Mouse (Mus musculus) hindbrain, embryonic 10.5 days (tissue): ENCODE data around the gene Capzb. TPM values are rescaled to one million over a fixed set of nuclear protein-coding genes. Genes with fewer than 3 reads are reported as not detected.
A peak's percentile ranks its signal among the peaks of the same experiment; 100 is the strongest.

Experiments
- DNase-seq: peaks from one replicate; pipeline ENCODE4 v3.0.0-alpha.2; 2017; ENCODE audit warnings: low spot score
- H3K27ac ChIP-seq: fragments of 300-500 bp; sonication (generic); 2 replicates; pipeline ENCODE4 v1.5.1; 2016; ENCODE audit warnings: mild to moderate bottlenecking, moderate library complexity
- H3K27me3 ChIP-seq: fragments of 300-500 bp; sonication (generic); 2 replicates; pipeline ENCODE4 v1.6.1; 2016; ENCODE audit warnings: mild to moderate bottlenecking; ENCODE audit not compliant: poor library complexity, insufficient read depth, severe bottlenecking
- H3K36me3 ChIP-seq: fragments of 300-500 bp; sonication (generic); 2 replicates; pipeline ENCODE4 v1.6.1; 2016; ENCODE audit warnings: mild to moderate bottlenecking, moderate library complexity
- H3K4me1 ChIP-seq: fragments of 300-500 bp; sonication (generic); replicated peaks from 2 replicates; pipeline ENCODE4 v1.6.1; 2016; ENCODE audit warnings: mild to moderate bottlenecking
- H3K4me3 ChIP-seq: fragments of 300-500 bp; sonication (generic); 2 replicates; pipeline ENCODE4 v1.5.1; 2016; ENCODE audit warnings: mild to moderate bottlenecking, moderate library complexity
- H3K9me3 ChIP-seq: fragments of 300-500 bp; sonication (generic); 2 replicates; pipeline ENCODE4 v1.6.1; 2016; ENCODE audit warnings: mild to moderate bottlenecking, moderate library complexity
- WGBS: fragments of 180-500 bp; shearing (Covaris S2); methylation state at CpG from one replicate; pipeline ENCODE4 v1.1.7; 2016; 5-methylcytosine and 5-hydroxymethylcytosine counted together
- polyA plus RNA-seq: library from polyadenylated mRNA; unstranded; fragments of >200 nt; fragmentation: Nextera tagmentation; extraction: Ambion mirVana; gene quantifications from 2 replicates; pipeline ENCODE4 v1.2.1, GENCODE M21; 2016

The Capzb gene
- polyA plus RNA-seq, 1 experiment from 2014 or later: 370 TPM

DNA sequence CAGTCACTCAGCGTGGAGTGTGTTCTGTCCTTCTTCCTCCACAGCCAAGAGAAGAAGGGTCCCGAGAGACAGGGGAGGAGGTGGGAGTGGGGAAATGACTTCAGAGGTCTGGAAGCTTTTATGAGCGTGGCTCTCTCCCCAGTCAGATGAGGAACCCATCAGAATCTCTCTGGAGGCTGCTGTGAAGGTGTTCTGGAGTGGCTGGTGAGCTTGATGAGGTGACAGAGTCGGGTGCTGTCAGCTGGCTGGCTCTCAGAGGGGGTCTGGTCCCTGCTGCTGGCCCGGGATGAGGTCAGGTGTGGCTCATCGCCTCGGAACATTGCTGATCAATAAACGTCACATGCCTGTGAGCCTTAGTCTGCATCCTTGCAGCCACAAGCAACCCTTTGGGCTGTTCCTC lies 25.6 kb upstream of the Capzb start:
- no peak for DNase-seq
- Histone ChIP-seq H3K27ac (no peak overlapping the region), H3K9me3 (no peaks in the 10 kb centered on the region), H3K4me3 (no peak overlapping the region), H3K27me3 (no peaks in the 10 kb centered on the region), H3K4me1 (peaks cover 15% of the 10 kb centered on the region), H3K36me3 (no peaks in the 10 kb centered on the region)
- WGBS: 74% methylated on average over 8 of the region's 8 CpGs

DNA sequence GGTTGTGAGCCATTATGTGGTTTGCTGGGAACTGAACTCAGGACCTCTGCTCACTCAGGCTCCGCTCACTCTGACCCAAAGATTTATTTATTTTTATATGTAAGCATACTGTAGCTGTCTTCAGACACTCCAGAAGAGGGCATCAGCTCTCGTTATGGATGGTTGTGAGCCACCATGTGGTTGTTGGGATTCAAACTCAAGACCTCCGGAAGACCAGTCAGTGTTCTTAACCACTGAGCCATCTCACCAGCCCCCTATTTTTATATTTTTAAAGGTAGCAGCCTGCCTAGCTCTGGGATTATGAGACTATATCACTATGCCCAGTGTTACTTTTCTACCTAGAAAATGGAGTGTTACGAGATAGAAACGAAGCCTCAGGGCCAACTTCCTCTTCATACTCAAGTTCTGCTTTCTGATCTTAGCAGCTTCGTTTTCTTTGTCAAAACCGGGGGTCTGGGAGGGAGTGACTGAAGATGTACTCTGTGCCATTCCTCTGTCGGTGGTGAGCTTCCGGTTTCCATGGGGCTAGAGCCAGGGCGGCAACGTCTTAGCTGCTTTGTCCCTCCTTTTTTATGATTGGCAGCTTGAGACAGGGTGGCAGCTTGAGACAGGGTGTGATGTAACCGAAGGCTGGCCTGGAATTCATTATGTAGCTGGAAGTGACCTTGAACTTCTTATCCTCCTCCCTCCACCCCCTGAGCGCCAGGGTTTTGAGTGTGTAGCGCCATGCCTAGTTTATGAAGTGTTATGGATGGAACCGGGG lies 23.5 kb upstream of the Capzb start:
- Histone ChIP-seq H3K27me3 (no peaks in the 10 kb centered on the region), H3K4me1 (peaks cover 15% of the 10 kb centered on the region), H3K27ac (peak overlapping the region; percentile 31; the same call in 1 of the 2 replicates), H3K9me3 (no peaks in the 10 kb centered on the region), H3K36me3 (no peaks in the 10 kb centered on the region), H3K4me3 (no peak overlapping the region)
- WGBS: 76% methylated on average over 15 of the region's 15 CpGs
- peak; percentile 26 for DNase-seq

DNA sequence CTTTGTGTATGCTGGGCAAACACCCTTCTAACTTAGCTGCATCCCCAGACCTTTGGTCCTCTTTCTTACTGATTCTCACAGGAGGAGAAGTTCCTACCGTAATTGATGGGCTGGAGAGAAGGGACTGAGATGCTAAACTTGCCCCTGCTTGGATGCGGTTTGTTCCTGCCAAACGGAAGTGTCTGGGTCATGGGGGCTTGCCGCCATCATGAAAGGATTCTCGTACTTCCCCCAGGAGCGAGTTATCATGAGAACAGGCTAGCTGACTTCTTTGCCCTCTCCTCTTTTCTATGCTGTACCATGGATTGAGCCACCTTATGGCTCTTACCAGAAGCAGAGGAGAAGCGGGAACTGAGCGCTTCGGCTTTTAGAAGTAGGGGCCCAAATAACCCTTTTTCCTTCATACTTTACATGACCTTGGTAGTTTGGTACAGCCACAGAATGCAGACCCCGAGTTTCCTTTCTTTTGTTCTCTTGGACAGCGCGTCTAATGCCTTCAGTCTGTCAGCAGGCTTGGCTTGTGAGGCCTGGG lies 22.9 kb upstream of the Capzb start:
- Histone ChIP-seq H3K36me3 (no peaks in the 10 kb centered on the region), H3K9me3 (no peaks in the 10 kb centered on the region), H3K4me3 (no peak overlapping the region), H3K27ac (peak overlapping the region; percentile 31; the same call in 1 of the 2 replicates), H3K4me1 (peaks cover 15% of the 10 kb centered on the region), H3K27me3 (no peaks in the 10 kb centered on the region)
- DNase-seq: peak; percentile 23
- WGBS: 56% methylated on average over 12 of the region's 12 CpGs

DNA sequence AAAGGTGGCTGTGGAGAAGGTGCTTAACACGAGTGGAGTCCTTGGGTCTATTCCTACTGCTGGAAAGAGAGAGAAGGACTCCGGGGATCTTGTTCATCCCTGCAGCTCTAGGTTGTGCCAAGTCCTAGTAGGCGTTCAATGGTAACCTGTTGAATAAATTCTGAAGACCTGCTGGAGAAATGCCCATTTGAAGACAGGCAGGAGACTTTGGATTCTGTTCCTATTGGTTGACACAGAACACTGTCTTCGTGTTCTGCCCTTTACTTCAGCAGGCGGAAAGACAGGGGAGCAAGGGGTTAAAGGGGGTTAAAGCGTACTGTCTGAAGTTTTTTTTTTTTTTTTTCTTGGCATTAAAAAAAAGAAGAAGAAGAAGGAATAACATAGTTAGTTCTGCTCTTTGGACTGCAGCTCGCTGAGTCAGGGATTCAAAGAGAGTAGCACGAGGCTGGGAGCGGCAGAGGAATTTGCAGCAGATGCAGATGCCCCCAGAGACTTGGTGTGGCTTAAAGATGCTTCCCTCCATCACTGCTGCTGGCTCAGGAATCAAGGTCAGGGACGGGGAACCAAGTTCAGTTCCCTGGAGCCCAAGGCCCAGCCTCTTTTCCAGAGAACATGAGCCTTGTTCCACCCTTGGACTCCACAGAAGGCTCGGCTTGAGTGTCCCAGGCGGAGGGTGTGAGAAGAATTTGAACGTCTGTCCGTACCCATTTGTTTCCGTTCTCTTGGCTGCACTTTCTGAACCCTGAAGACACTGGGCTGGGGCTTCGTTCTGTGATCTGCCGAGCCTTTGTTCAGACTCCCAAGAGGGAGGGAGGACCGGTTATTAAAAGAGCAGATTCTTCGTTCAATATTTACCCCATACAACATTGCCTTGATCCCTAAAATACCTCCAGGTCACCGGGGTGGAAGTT lies 17.4 kb upstream of the Capzb start:
- H3K4me1 ChIP-seq: peaks cover 12% of the 10 kb centered on the region; the same call in 1 of the 2 replicates
- DNase-seq: peak; percentile 11
- H3K27ac ChIP-seq: no peak overlapping the region
- H3K4me3 ChIP-seq: no peak overlapping the region
- H3K9me3 ChIP-seq: peaks cover 11% of the 10 kb centered on the region; the same call in 1 of the 2 replicates
- H3K36me3 ChIP-seq: no peaks in the 10 kb centered on the region
- H3K27me3 ChIP-seq: no peaks in the 10 kb centered on the region
- 64% methylated on average over 20 of the region's 20 CpGs for WGBS

DNA sequence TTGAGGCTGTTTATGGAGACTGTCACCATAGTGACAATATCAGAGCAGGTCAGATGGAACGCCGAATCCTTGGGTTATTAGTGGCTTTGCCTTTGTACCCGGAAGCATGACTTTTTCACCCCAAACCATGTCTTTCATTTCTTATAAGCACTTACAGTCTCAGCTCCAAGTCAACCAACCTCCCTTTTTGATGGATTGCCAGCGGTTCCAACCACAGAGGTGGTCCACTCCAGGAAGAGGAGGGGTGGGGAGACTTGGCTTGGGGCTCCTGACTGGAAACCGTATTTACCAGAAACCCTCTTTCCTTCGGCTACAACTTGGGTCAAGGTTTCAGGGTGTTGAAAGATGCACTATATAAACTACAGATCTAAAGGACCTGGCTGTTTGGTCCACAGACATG lies 16.7 kb upstream of the Capzb start:
- peaks cover 9% of the 10 kb centered on the region; the same call in 1 of the 2 replicates for H3K4me1 ChIP-seq
- no peak overlapping the region for H3K27ac ChIP-seq
- H3K9me3 ChIP-seq: peaks cover 11% of the 10 kb centered on the region; the same call in 1 of the 2 replicates
- H3K27me3 ChIP-seq: no peaks in the 10 kb centered on the region
- WGBS: 76% methylated on average over 6 of the region's 6 CpGs
- no peak overlapping the region for H3K4me3 ChIP-seq
- DNase-seq: no peak
- H3K36me3 ChIP-seq: no peaks in the 10 kb centered on the region

DNA sequence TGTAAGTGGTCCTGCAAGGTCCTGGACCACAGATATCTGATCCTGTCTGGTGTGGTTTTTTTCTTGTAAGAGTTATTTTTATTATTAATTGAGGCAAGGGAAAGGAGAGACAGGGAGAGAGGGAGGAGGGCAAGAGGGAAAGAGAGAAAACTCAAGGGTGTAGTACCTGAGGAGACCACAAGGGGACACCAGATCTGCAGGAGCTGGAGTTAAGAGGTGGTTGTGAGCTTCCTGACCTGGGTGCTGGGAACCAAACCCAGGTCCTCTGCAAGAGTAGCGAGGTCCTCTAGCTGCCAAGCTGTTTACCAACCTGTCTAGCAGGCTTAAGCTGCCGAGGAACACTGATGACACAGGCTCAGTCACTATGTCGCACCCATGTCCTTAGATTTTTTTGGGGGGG lies 14.8 kb upstream of the Capzb start:
- peaks cover 11% of the 10 kb centered on the region; the same call in 1 of the 2 replicates for H3K9me3 ChIP-seq
- DNase-seq: no peak
- H3K4me3 ChIP-seq: no peak overlapping the region
- H3K4me1 ChIP-seq: peaks cover 9% of the 10 kb centered on the region; the same call in 1 of the 2 replicates
- WGBS: 93% methylated on average over 3 of the region's 3 CpGs
- no peaks in the 10 kb centered on the region for H3K36me3 ChIP-seq
- no peaks in the 10 kb centered on the region for H3K27me3 ChIP-seq
- no peak overlapping the region for H3K27ac ChIP-seq

DNA sequence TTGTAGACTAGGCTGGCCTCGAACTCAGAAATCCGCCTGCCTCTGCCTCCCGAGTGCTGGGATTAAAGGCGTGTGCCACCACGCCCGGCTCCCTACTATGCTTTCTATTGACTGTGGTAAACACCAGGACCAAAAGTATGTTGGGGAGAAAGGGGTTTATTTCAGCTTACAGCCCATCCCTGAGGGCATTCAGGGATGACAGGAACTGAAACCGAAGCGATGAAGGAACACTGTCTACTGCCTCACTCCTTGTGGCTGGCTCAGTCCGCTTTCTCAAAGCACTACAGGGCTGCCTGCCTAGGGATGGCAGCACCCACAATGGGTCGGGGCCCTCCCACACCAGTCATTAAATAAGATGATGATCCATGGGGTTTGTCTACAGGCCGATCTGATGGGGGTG lies 14.3 kb upstream of the Capzb start:
- Histone ChIP-seq H3K4me1 (peaks cover 9% of the 10 kb centered on the region; the same call in 1 of the 2 replicates), H3K27ac (no peak overlapping the region), H3K36me3 (no peaks in the 10 kb centered on the region), H3K27me3 (no peaks in the 10 kb centered on the region), H3K9me3 (peaks cover 11% of the 10 kb centered on the region; the same call in 1 of the 2 replicates), H3K4me3 (no peak overlapping the region)
- whole genome bisulfite sequencing: 94% methylated on average over 11 of the region's 11 CpGs
- DNase-seq: no peak

DNA sequence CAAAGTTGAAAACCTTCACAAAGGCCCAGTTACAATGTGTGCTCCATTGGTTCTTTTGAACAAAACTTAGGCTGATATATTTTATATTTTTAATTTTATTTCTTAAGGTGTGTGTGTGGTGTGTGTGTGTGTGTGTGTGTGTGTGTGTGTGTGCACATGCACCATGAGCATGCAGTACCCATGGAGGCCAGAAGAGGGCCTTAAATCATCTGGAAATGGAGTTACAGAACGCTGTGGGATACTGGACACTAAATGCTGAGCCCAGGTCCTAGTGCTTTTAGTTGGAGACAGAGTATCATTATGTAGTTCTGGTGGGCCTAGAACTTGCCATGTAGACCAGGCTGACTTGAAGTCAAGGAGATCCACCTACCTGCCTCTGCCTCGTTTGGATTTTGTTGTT lies 13.5 kb upstream of the Capzb start:
- no peak for DNase-seq
- Histone ChIP-seq H3K27me3 (no peaks in the 10 kb centered on the region), H3K36me3 (no peaks in the 10 kb centered on the region), H3K9me3 (peaks cover 11% of the 10 kb centered on the region; the same call in 1 of the 2 replicates), H3K27ac (no peak overlapping the region), H3K4me3 (no peak overlapping the region), H3K4me1 (peaks cover 9% of the 10 kb centered on the region; the same call in 1 of the 2 replicates)
- 85% methylated on average over 2 of the region's 2 CpGs for WGBS

DNA sequence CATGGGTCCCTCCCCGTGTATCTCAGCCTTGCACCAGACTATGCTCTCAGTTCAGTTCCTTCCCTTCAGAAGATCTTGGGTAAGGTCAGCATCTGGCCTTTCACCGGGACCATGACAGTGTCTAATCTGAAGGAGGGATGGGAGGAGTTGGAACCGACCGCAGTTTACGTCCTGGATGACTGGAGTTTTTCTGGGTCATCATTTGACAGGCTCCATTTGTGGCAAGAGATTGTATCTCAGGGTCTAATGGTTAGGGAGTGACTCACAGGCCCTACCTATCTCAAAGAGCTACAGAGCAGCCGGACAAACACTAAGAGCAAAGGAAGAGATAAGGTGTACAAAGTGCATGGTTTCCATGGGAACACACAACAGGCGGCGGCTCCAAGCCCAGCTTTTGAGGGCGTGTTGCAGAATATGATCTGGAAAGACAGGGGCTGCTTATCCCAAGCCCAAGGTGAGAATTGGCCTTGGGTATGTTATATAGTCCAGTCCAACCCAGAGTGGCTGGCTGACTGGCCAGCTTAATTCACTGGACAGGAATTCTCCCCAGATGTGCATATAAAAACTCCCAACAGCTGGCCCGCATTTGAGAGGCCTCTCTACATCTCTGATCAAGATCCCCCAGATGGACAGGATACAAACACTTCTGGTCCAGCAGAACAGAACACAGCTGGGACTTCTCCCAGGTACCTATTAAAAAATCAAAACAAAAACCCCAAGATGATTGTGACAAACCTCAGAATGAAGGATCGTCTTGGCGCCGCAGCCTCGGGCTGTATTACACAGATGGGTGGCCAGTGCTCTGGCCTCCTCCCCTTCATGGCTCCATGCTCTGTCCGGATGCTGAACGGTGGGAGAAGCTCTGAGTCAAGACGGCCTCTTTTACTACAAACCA lies 12.7 kb upstream of the Capzb start:
- Histone ChIP-seq H3K4me3 (no peak overlapping the region), H3K9me3 (peaks cover 11% of the 10 kb centered on the region; the same call in 1 of the 2 replicates), H3K27me3 (no peaks in the 10 kb centered on the region), H3K27ac (no peak overlapping the region), H3K4me1 (peaks cover 8% of the 10 kb centered on the region; the same call in 1 of the 2 replicates), H3K36me3 (no peaks in the 10 kb centered on the region)
- 89% methylated on average over 17 of the region's 17 CpGs for WGBS
- DNase-seq: no peak

DNA sequence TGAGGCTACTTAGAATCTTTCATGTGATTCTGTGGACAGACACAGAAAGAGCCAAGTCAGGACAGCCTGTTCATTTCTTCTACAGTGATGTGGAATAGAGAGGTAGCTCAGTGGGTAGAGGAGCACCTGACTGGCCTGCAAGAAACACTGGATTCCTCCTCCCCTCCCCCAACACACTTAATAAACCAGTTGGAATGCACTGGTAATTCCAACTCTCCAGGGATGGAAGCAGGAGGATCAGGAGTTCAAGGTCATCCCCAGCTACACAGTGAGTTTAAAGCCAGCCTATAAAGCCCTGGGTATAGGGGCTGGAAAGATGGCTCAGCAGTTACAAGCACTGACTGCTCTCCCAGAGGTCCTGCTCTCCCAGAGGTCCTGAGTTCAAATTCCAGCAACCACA lies 10.2 kb upstream of the Capzb start:
- no peaks in the 10 kb centered on the region for H3K4me1 ChIP-seq
- H3K4me3 ChIP-seq: no peak overlapping the region
- H3K27me3 ChIP-seq: no peaks in the 10 kb centered on the region
- DNase-seq: no peak
- H3K36me3 ChIP-seq: no peaks in the 10 kb centered on the region
- peaks cover 11% of the 10 kb centered on the region; the same call in 1 of the 2 replicates for H3K9me3 ChIP-seq
- H3K27ac ChIP-seq: no peak overlapping the region

DNA sequence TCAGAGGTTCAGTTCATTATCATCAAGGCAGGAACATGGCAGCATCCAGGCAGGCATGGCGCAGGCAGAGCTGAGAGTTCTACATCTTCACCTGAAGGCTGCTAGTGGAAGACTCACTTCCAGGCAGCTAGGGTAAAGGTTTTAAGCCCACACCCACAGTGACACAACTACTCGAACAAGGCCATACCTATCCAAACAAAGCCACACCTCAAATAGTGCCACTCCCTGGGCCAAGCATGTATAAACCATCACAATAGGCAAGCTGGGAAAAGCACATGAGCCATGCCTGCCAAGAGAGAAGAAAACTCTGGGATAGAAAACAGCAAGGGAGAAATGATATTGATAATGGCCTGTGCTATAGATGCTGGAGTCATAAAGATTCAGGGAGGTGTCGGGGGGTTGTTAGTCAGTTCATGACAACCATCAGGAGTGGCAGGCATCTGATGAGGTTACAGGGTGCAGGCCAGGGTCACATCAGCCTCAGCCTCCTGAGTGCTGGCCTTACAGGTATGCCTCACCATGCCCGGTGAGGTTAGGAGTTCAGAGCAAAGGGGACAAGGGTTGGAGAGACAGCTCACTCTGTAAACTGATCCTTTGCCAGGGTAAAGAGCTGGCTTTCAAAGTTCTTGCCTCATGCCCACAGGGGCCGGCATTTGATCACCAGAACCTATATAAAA lies 6.8 kb upstream of the Capzb start:
- no peak overlapping the region for H3K27ac ChIP-seq
- no peak for DNase-seq
- H3K27me3 ChIP-seq: no peaks in the 10 kb centered on the region
- no peaks in the 10 kb centered on the region for H3K36me3 ChIP-seq
- H3K4me1 ChIP-seq: peaks cover under 1% of the 10 kb centered on the region; the same call in 1 of the 2 replicates
- no peak overlapping the region for H3K4me3 ChIP-seq
- H3K9me3 ChIP-seq: no peaks in the 10 kb centered on the region
- WGBS: 90% methylated on average over 5 of the region's 5 CpGs
